Mouse (Mus musculus) G1E (cell line): ENCODE measurements around the gene Ywhaq.

Experiments used
- CTCF ChIP-seq: IDR thresholded peaks from 2 replicates; pipeline ENCODE4 v1.5.1; 2012; ENCODE audit warnings: low read depth, low read length, inconsistent platforms, mixed read lengths
- GATA1 ChIP-seq: IDR thresholded peaks from 2 replicates; pipeline ENCODE4 v1.6.1; 2012; ENCODE audit warnings: borderline replicate concordance, low read length, inconsistent platforms, mixed read lengths
- GATA2 ChIP-seq: IDR thresholded peaks from 2 replicates; pipeline ENCODE4 v1.6.1; 2012; ENCODE audit warnings: low read depth, low read length, inconsistent platforms, borderline replicate concordance
- POLR2AphosphoS5 ChIP-seq: IDR thresholded peaks from 2 replicates; pipeline ENCODE4 v1.6.1; 2012; ENCODE audit warnings: low read depth, low read length, inconsistent platforms; ENCODE audit not compliant: insufficient replicate concordance
- TAL1 ChIP-seq: conservative IDR thresholded peaks from 2 replicates; pipeline ENCODE4 v1.6.1; 2012; ENCODE audit warnings: low read depth, low read length, inconsistent platforms, mixed read lengths

DNA sequence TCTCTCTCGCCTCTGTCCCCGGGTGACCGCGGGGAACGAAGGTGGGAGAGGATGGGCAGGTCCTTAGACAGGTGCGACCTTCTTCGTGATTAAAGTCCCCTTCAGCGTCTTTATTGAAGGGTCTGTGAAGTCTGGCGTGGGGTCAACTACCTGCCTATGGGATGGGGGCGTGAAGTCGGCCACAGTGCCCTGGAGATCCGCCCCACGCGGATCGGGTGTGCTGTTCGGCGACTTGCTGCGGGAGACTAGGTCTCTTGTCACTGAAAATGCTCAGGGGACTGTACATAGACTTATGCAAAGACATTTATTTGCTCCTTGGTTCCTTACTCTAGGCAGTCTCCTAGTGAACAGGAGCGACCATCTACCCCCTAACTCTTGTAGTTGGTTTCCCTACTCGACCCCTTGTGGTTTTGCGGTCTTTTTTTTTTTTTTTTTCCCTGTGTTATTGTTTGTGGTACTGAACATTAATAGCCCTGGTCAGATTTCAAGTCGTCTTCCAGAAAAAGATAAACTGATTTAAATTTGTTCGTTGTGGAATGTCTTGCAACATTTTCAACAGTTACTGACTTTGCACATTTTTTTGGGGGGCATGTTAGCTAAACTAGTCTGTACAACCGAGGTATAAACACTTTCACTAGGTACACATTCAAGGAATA is 43.5 kb downstream of the Ywhaq start:
- TF ChIP-seq GATA1 (no peak), CTCF (no peak), TAL1 (no peak), GATA2 (no peak), POLR2AphosphoS5 (no peak)
